Mouse (Mus musculus) CH12.LX (cell line): ENCODE measurements around the gene Ptgdr.

Source experiments
- BHLHE40 ChIP-seq: IDR thresholded peaks from 2 replicates; pipeline ENCODE4 v1.6.1; 2011; ENCODE audit warnings: mild to moderate bottlenecking, low read depth, low read length, improper control_type of control experiment
- CTCF ChIP-seq, 2 experiments: IDR thresholded peaks in 1 of 2; conservative IDR thresholded peaks in 1 of 2; 2 replicates each; pipeline ENCODE4 v1.5.1; 2011 to 2012; ENCODE audit warnings: low read depth in 2 of 2, low read length in 2 of 2, improper control_type of control experiment in 1 of 2, inconsistent platforms in 1 of 2, mild to moderate bottlenecking in 1 of 2, moderate library complexity in 1 of 2
- E2F4 ChIP-seq: IDR thresholded peaks from 2 replicates; pipeline ENCODE4 v1.6.1; 2011; ENCODE audit warnings: low read depth, low read length, improper control_type of control experiment; ENCODE audit not compliant: insufficient replicate concordance
- EP300 ChIP-seq: IDR thresholded peaks from 2 replicates; pipeline ENCODE4 v1.6.1; 2011; ENCODE audit warnings: low read length, improper control_type of control experiment
- KAT2A ChIP-seq: IDR thresholded peaks from 2 replicates; pipeline ENCODE4 v1.6.1; 2012; ENCODE audit warnings: low read length, improper control_type of control experiment, inconsistent platforms; ENCODE audit not compliant: insufficient replicate concordance
- MAFK ChIP-seq: IDR thresholded peaks from 2 replicates; pipeline ENCODE4 v1.6.1; 2011; ENCODE audit warnings: low read length, improper control_type of control experiment; ENCODE audit not compliant: insufficient replicate concordance
- MAX ChIP-seq: IDR thresholded peaks from 2 replicates; pipeline ENCODE4 v1.6.1; 2011; ENCODE audit warnings: low read length, improper control_type of control experiment
- POLR2A ChIP-seq: IDR thresholded peaks from 2 replicates; pipeline ENCODE4 v1.6.1; 2011; ENCODE audit warnings: low read depth, mild to moderate bottlenecking, improper control_type of control experiment, low read length
- SIN3A ChIP-seq: IDR thresholded peaks from 2 replicates; pipeline ENCODE4 v1.6.1; 2012; ENCODE audit warnings: low read length, improper control_type of control experiment, inconsistent platforms
- TCF12 ChIP-seq: IDR thresholded peaks from 2 replicates; pipeline ENCODE4 v1.6.1; 2014; ENCODE audit warnings: low read depth, mild to moderate bottlenecking, inconsistent platforms, low read length, improper control_type of control experiment
- USF2 ChIP-seq: conservative IDR thresholded peaks from 2 replicates; pipeline ENCODE4 v1.6.1; 2011; ENCODE audit warnings: low read depth, low read length, improper control_type of control experiment

DNA sequence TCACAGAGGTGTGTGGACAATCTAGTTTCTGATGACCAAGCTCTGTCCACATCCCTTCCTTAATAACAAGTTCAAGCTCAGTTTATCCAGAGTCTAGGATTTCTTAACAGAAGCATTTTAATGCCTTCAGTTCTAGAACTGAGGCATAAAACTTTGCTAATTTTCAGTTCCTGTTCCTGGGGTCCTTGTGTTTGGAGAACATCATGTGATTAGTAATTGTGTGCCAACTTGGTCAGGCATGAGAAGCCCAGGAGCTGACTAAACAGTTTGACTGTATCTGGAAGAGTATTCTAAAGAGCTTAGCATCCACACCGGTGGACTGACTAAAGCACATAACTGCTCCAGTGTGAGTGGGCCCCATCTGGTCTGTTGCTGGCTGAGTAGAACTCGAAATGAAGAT, 24.0 kb downstream of the Ptgdr start:
- TF ChIP-seq KAT2A: no peak
- TF ChIP-seq POLR2A: no peak
- no peak for TF ChIP-seq USF2
- no peak for TF ChIP-seq TCF12
- TF ChIP-seq CTCF (conservative IDR thresholded peaks at IDR 0.05 in 1 of 2, IDR thresholded peaks at IDR 0.05 in 1 of 2; ENCODE audit: low read depth in 2 of 2, low read length in 2 of 2): no peak
- TF ChIP-seq EP300: peak; percentile 38; the same call in 1 of the 2 replicates
- no peak for TF ChIP-seq E2F4
- 0 out of 2 replicates have a peak, but pooled peaks have one; percentile 38 for TF ChIP-seq MAFK
- TF ChIP-seq BHLHE40: peak; percentile 62
- TF ChIP-seq SIN3A: no peak
- TF ChIP-seq MAX: no peak
